Mouse (Mus musculus) liver, postnatal 0 days (tissue): ENCODE measurements at regions not wholly inside any gene's neighbourhood (a gene's known extent, or its start where the extent isn't known, plus 50 kb on each side); places are given as distances from the start of the nearest gene placed in this dataset.

Experiments
- CTCF ChIP-seq: sonication (generic); IDR thresholded peaks from 2 replicates; pipeline ENCODE4 v1.5.1; 2016; ENCODE audit warnings: antibody characterized with exemption, low read depth
- EP300 ChIP-seq: IDR thresholded peaks from 2 replicates; pipeline ENCODE4 v1.6.1; 2016; ENCODE audit warnings: antibody characterized with exemption, low read depth, mild to moderate bottlenecking

DNA sequence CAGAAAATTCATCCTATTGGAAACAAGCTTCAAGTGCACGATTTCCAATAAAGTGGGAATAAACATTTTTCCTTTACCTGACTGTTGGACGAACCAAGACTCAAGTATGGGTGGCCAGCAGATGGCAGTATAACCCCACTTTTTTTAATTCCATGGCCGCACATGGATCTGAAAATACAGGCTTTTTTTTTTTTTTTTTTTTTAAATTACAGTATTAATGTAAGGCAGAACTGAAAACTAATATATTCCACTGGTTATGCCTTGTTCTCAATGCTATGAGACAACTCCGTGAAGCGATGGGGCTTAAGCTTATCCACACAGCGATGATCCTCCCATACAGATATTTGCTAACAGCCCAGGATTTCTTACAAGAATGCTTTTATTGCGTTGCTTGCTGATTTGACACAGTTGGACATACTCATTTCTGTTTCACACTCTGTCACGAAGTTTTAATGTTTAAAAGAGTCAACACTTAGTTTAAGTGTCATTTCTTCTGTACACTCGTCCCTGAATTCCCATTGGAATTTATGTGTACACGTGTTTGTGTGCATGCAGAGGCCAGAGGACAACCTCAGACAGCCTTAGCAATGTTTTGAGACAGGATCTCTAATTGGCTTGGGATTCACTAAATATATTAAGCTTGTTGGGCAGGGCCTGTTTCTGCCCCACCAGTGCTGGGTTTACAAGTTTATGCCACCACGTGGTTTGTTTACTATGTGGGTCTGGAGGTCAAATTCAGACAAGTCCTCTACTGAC is 332.3 kb downstream of the D3Ertd751e start:
- TF ChIP-seq EP300 (no peak), CTCF (peak; percentile 64)
